Mouse (Mus musculus): Measurements from ENCODE around the gene Nme1. TPM values are rescaled to one million over a fixed set of nuclear protein-coding genes. Genes with fewer than 3 reads are reported as not detected.
A peak's percentile ranks its signal among the peaks of the same experiment; 100 is the strongest.
"Not testable (repeated sequence)": the region's sequence is repeated elsewhere in the genome, so short reads cannot be mapped to it uniquely, and the experiment has no call there.

Gene Nme1
- polyA plus RNA-seq, 1 experiment, result 14.4 TPM

GRCm38 (mm10) chr11:93952376-93952775 lies 15.9 kb downstream of the Nme1 start:
- TF ChIP-seq POLR2A (IDR thresholded peaks at IDR 0.05; ENCODE audit: borderline replicate concordance, low read depth, low read length) (no peak), CTCF (IDR thresholded peaks at IDR 0.05; ENCODE audit: low read depth, low read length) (no peak)
- H3K4me1 ChIP-seq (ENCODE audit: control insufficient read depth, insufficient read depth, low read length), result peaks cover 16% of the 10 kb centered on the region
- no peak overlapping the region for H3K4me3 ChIP-seq (ENCODE audit: insufficient read depth, low read length)
- H3K27ac ChIP-seq (ENCODE audit: insufficient read depth, low read depth, low read length), result no peak overlapping the region

DNA sequence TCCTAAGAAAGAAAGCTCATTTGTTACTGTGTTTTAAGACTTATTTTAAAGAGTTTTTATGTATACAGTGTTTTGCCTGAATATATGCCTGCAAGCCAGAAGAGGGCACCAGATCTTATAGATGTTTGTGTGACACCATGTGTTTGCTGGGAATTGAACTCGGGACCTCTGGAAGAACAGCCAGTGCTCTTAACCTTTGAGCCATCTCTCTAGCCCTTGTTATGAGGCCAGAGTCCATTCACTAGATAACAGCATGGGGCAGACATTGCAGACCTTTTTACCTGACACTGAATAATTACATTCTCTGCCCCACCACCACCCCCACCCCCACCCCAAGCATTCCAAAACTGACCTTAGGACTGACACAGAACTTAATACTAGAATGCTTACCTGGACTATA lies 18.3 kb downstream of the Nme1 start:
- TF ChIP-seq POLR2A (IDR thresholded peaks at IDR 0.05; ENCODE audit: borderline replicate concordance, low read depth, low read length) (no peak), CTCF (IDR thresholded peaks at IDR 0.05; ENCODE audit: low read depth, low read length) (no peak)

GRCm38 (mm10) chr11:93948887-93949567 lies 19.3 kb downstream of the Nme1 start:
- Histone ChIP-seq H3K4me1 (ENCODE audit: control insufficient read depth, insufficient read depth, low read length) (peaks cover 4% of the 10 kb centered on the region), H3K27ac (ENCODE audit: insufficient read depth, low read depth, low read length) (no peak overlapping the region), H3K4me3 (ENCODE audit: insufficient read depth, low read length) (no peak overlapping the region)
- TF ChIP-seq POLR2A (IDR thresholded peaks at IDR 0.05; ENCODE audit: borderline replicate concordance, low read depth, low read length) (no peak), CTCF (IDR thresholded peaks at IDR 0.05; ENCODE audit: low read depth, low read length) (no peak)

More for the DNA sequence above, 18.3 kb downstream of the Nme1 start:
- H3K27ac ChIP-seq (ENCODE audit: insufficient read depth, low read depth, low read length), result no peak overlapping the region
- H3K4me3 ChIP-seq (ENCODE audit: insufficient read depth, low read length), result no peak overlapping the region
- H3K4me1 ChIP-seq (ENCODE audit: control insufficient read depth, insufficient read depth, low read length), result peaks cover 7% of the 10 kb centered on the region

GRCm38 (mm10) chr11:93944986-93945385 lies 23.3 kb downstream of the Nme1 start:
- TF ChIP-seq CTCF (IDR thresholded peaks at IDR 0.05; ENCODE audit: low read depth, low read length) (no peak), POLR2A (IDR thresholded peaks at IDR 0.05; ENCODE audit: borderline replicate concordance, low read depth, low read length) (no peak)
- H3K27ac ChIP-seq (ENCODE audit: insufficient read depth, low read depth, low read length), result no peak overlapping the region

GRCm38 (mm10) chr11:93940906-93941305 lies 27.4 kb downstream of the Nme1 start:
- no peak overlapping the region for H3K4me3 ChIP-seq (ENCODE audit: insufficient read depth, low read length)
- peak overlapping the region; percentile 13 for H3K27ac ChIP-seq (ENCODE audit: insufficient read depth, low read depth, low read length)
- peaks cover 4% of the 10 kb centered on the region for H3K4me1 ChIP-seq (ENCODE audit: control insufficient read depth, insufficient read depth, low read length)
- TF ChIP-seq CTCF (IDR thresholded peaks at IDR 0.05; ENCODE audit: low read depth, low read length) (no peak), POLR2A (IDR thresholded peaks at IDR 0.05; ENCODE audit: borderline replicate concordance, low read depth, low read length) (no peak)

More at GRCm38 (mm10) chr11:93944986-93945385, 23.3 kb downstream of the Nme1 start:
- Histone ChIP-seq H3K4me1 (ENCODE audit: control insufficient read depth, insufficient read depth, low read length) (peaks cover 4% of the 10 kb centered on the region), H3K4me3 (ENCODE audit: insufficient read depth, low read length) (no peak overlapping the region)

DNA sequence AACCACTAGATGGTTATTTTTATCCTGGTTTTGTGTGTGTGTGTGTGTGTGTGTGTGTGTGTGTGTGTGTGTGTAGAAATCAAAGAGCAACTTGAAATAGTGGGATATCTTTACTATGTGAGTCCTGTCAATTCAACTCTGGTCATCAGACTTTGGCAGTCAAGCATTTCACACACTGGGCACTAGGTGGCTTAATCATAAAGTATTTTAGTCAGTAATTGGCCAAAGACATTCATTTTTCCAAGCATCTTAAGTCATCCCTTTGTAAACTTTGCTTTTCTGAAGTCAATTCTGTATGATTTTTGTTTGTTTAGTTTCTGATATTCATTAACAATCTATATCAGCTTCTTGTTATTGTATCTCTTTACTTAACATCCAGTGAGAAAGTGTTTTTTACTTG lies 39.2 kb downstream of the Nme1 start:
- TF ChIP-seq CTCF (IDR thresholded peaks at IDR 0.05; ENCODE audit: low read depth, low read length), result no peak
- TF ChIP-seq POLR2A (IDR thresholded peaks at IDR 0.05; ENCODE audit: borderline replicate concordance, low read depth, low read length), result no peak
- Histone ChIP-seq H3K27ac (ENCODE audit: insufficient read depth, low read depth, low read length) (no peak overlapping the region), H3K4me3 (ENCODE audit: insufficient read depth, low read length) (no peak overlapping the region), H3K4me1 (ENCODE audit: control insufficient read depth, insufficient read depth, low read length) (no peaks in the 10 kb centered on the region)

- not testable (repeated sequence) for H3K4me3 ChIP-seq (ENCODE audit: insufficient read depth, low read length); H3K27ac ChIP-seq (ENCODE audit: insufficient read depth, low read depth, low read length); H3K4me1 ChIP-seq (ENCODE audit: control insufficient read depth, insufficient read depth, low read length)
Observed at GRCm38 (mm10) chr11:93915019-93915418, 53.3 kb downstream of the Nme1 start.

GRCm38 (mm10) chr11:93911603-93912002 lies 56.7 kb downstream of the Nme1 start:
- Histone ChIP-seq H3K4me3 (ENCODE audit: insufficient read depth, low read length) (no peak overlapping the region), H3K4me1 (ENCODE audit: control insufficient read depth, insufficient read depth, low read length) (no peaks in the 10 kb centered on the region), H3K27ac (ENCODE audit: insufficient read depth, low read depth, low read length) (no peak overlapping the region)
- no peak for TF ChIP-seq POLR2A (IDR thresholded peaks at IDR 0.05; ENCODE audit: borderline replicate concordance, low read depth, low read length)
- no peak for TF ChIP-seq CTCF (IDR thresholded peaks at IDR 0.05; ENCODE audit: low read depth, low read length)

- H3K4me1 ChIP-seq (ENCODE audit: control insufficient read depth, insufficient read depth, low read length), result no peaks in the 10 kb centered on the region
- TF ChIP-seq POLR2A (IDR thresholded peaks at IDR 0.05; ENCODE audit: borderline replicate concordance, low read depth, low read length), result no peak
- no peak overlapping the region for H3K4me3 ChIP-seq (ENCODE audit: insufficient read depth, low read length)
- no peak overlapping the region for H3K27ac ChIP-seq (ENCODE audit: insufficient read depth, low read depth, low read length)
Observed at GRCm38 (mm10) chr11:93908829-93909228, 59.5 kb downstream of the Nme1 start.

GRCm38 (mm10) chr11:93907839-93908238 lies 60.5 kb downstream of the Nme1 start:
- H3K4me1 ChIP-seq (ENCODE audit: control insufficient read depth, insufficient read depth, low read length), result no peaks in the 10 kb centered on the region
- H3K27ac ChIP-seq (ENCODE audit: insufficient read depth, low read depth, low read length), result no peak overlapping the region
- TF ChIP-seq POLR2A (IDR thresholded peaks at IDR 0.05; ENCODE audit: borderline replicate concordance, low read depth, low read length), result no peak
- TF ChIP-seq CTCF (IDR thresholded peaks at IDR 0.05; ENCODE audit: low read depth, low read length), result no peak
- H3K4me3 ChIP-seq (ENCODE audit: insufficient read depth, low read length), result no peak overlapping the region

Other genes with a start within 250 kb of the Nme1 start
- 10.3 and 10.5 TPM in 2 replicates for gene Utp18, start 82.8 kb downstream of the Nme1 start, polyA plus RNA-seq (2012; ENCODE audit: insufficient read depth, insufficient read length, missing spikeins)
- gene Mbtd1, start 82.7 kb downstream of the Nme1 start, polyA plus RNA-seq (2012; ENCODE audit: insufficient read depth, insufficient read length, missing spikeins), result 25.9 and 34.1 TPM in 2 replicates
- gene Nme2, start 12.3 kb downstream of the Nme1 start, polyA plus RNA-seq (2012; ENCODE audit: insufficient read depth, insufficient read length, missing spikeins), result 171 and 184 TPM in 2 replicates
- gene Gm20390, start 228 bp downstream of the Nme1 start, polyA plus RNA-seq (2012; ENCODE audit: insufficient read depth, insufficient read length, missing spikeins), result 49.0 and 57.1 TPM in 2 replicates
- gene Spag9, start 27.6 kb upstream of the Nme1 start, polyA plus RNA-seq (2012; ENCODE audit: insufficient read depth, insufficient read length, missing spikeins), result 62.3 and 62.4 TPM in 2 replicates
- 16.7 and 17.1 TPM in 2 replicates for gene Tob1, start 242.9 kb upstream of the Nme1 start, polyA plus RNA-seq (2012; ENCODE audit: insufficient read depth, insufficient read length, missing spikeins)